Mouse (Mus musculus) erythroblast, embryonic 14.5 days (primary cell): Measurements from ENCODE around the gene Rpl35.

ENCODE experiments used
- GATA1 ChIP-seq: IDR thresholded peaks from 2 replicates; pipeline ENCODE4 v1.6.1; 2012; ENCODE audit warnings: low read length, inconsistent platforms, mixed read lengths
- TAL1 ChIP-seq: IDR thresholded peaks from 3 replicates; pipeline ENCODE4 v1.6.1; 2012; ENCODE audit warnings: low read length, inconsistent platforms, mixed read lengths

DNA sequence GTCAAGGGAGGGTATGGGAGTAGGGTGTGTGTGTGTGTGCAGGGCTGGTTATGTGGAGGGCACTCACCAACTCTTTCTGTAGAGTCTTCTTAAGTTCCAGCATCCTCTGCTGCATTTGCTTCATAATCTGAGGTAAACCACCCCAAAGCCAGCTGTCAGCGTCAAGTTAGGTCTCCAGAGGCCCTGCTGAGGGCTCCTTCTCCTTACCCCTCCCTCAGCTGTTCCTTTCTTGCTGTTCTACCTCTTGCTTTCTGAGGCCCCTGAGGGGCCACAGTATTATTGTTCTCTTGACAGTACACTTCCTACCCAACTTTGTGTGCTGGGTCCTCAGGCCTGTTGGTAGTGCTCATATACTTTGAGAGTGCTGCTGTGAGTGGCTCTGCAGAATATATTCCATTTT is 14.6 kb upstream of the Rpl35 start:
- no peak for TF ChIP-seq GATA1
- TF ChIP-seq TAL1: no peak
